In genomic region chr2:4609433-4609832, GRCm38 (mm10) we compare ENCODE assay signal across 15 mouse cellular contexts.
"Had no signal": no experiment of that assay in that cellular context is flagged by ENCODE, and none has a peak within 500 bp of the region (broad histone marks: within the 10 kb centered on the region; RNA-seq: fewer than 3 reads in every experiment).

No protein-coding gene starts in this region.

- H3K4me1 ChIP-seq: liver, embryonic 13.5 days had no signal

- H3K9me3 ChIP-seq: limb, embryonic 10.5 days; limb, embryonic 13.5 days; liver, embryonic 13.5 days had no signal

- H3K4me3 ChIP-seq: layer of hippocampus, adult 2 months; limb, embryonic 10.5 days; limb, embryonic 13.5 days; liver, embryonic 13.5 days had no signal

- H3K9ac ChIP-seq: limb, embryonic 13.5 days; liver, embryonic 13.5 days had no signal

- ATAC-seq: intestine, embryonic 16.5 days had no signal

- H3K27ac ChIP-seq: limb, embryonic 13.5 days; liver, embryonic 13.5 days had no signal

- H3K4me2 ChIP-seq: limb, embryonic 13.5 days; liver, embryonic 13.5 days; midbrain, embryonic 11.5 days had no signal

- DNase-seq: kidney, adult 2 months; kidney, postnatal 25 days; layer of hippocampus, adult 9-11 months; liver, embryonic 13.5 days; lung, adult 2 months; lung, postnatal 14 days; lung, postnatal 4 days; midbrain, embryonic 14.5 days; thymus, adult 18-20 months; thymus, postnatal 36 days had no signal

- H3K27me3 ChIP-seq: limb, embryonic 13.5 days; liver, embryonic 13.5 days had no signal
